Mouse (Mus musculus) liver, adult 2 months (tissue): ENCODE measurements around the gene Tmem191c. TPM values are rescaled to one million over a fixed set of nuclear protein-coding genes. Genes with fewer than 3 reads are reported as not detected.

ENCODE experiments used
- DNase-seq: peaks from one replicate; pipeline ENCODE4 v3.0.0-alpha.2; 2011; ENCODE audit warnings: low read depth, low spot score; ENCODE audit errors: extremely low read depth
- H3K27ac ChIP-seq: fragments of 200-500 bp; replicated peaks from 2 replicates; pipeline ENCODE4 v1.5.1; 2012; ENCODE audit warnings: low read depth, mild to moderate bottlenecking, control low read depth, inconsistent platforms, low read length; ENCODE audit not compliant: insufficient read depth
- H3K27me3 ChIP-seq: fragments of 200-500 bp; 2 replicates; pipeline ENCODE4 v1.6.1; 2012; ENCODE audit warnings: mild to moderate bottlenecking, moderate library complexity, low read length, inconsistent platforms; ENCODE audit not compliant: control insufficient read depth, insufficient read depth
- H3K36me3 ChIP-seq: fragments of 200-500 bp; 2 replicates; pipeline ENCODE4 v1.6.1; 2012; ENCODE audit warnings: low read length, inconsistent platforms; ENCODE audit not compliant: control insufficient read depth, insufficient read depth
- H3K4me1 ChIP-seq: fragments of 200-500 bp; 2 replicates; pipeline ENCODE4 v1.6.1; 2011; ENCODE audit warnings: low read length; ENCODE audit not compliant: control insufficient read depth, insufficient read depth
- H3K4me3 ChIP-seq: fragments of 200-500 bp; 2 replicates; pipeline ENCODE4 v1.5.1; 2011; ENCODE audit warnings: low read depth, mild to moderate bottlenecking, control low read depth, low read length, moderate library complexity; ENCODE audit not compliant: insufficient read depth
- H3K79me2 ChIP-seq: fragments of 200-500 bp; 2 replicates; pipeline ENCODE4 v1.6.1; 2012; ENCODE audit warnings: inconsistent platforms, mild to moderate bottlenecking, low read length, moderate library complexity; ENCODE audit not compliant: control insufficient read depth, insufficient read depth
- H3K9ac ChIP-seq: fragments of 200-500 bp; 2 replicates; pipeline ENCODE4 v1.6.1; 2012; ENCODE audit warnings: low read depth, mild to moderate bottlenecking, control low read depth, inconsistent platforms, low read length
- CTCF ChIP-seq: fragments of 200-500 bp; IDR thresholded peaks from 2 replicates; pipeline ENCODE4 v1.5.1; 2011; ENCODE audit warnings: low read depth, low read length, control low read depth
- POLR2A ChIP-seq: fragments of 200-500 bp; IDR thresholded peaks from 2 replicates; pipeline ENCODE4 v1.6.1; 2011; ENCODE audit warnings: low read length, control low read depth; ENCODE audit not compliant: insufficient read depth; ENCODE audit errors: extremely low read depth
- WGBS: fragments of 180-500 bp; shearing (Covaris S2); methylation state at CpG from one replicate; pipeline ENCODE4 v1.1.7; 2018; 5-methylcytosine and 5-hydroxymethylcytosine counted together
- polyA plus RNA-seq: library from polyadenylated mRNA; depleted of rRNA; stranded (reverse); fragments of >200 nt; gene quantifications from 2 replicates; pipeline ENCODE4 v1.2.3, GENCODE M21; 2012; rRNA removed
- total RNA-seq: library from RNA; depleted of rRNA; stranded (reverse); fragments of >200 nt; gene quantifications from 2 replicates; pipeline ENCODE4 v1.2.3, GENCODE M21; 2014; rRNA removed

Tmem191c gene
- total and polyA plus RNA-seq, 2 experiments = 0.37 to 1.4 TPM

- 93% methylated on average over 5 of the region's 5 CpGs for WGBS
- H3K27me3 ChIP-seq = no peaks in the 10 kb centered on the region
Measured at GRCm38 (mm10) chr16:17324745-17325144, 48.9 kb downstream of the Tmem191c start.

GRCm38 (mm10) chr16:17326064-17326463, 50.2 kb downstream of the Tmem191c start:
- 99% methylated on average over 2 of the region's 2 CpGs for WGBS
- H3K79me2 ChIP-seq = no peaks in the 10 kb centered on the region
- no peak overlapping the region for H3K9ac ChIP-seq
- no peak overlapping the region for H3K27ac ChIP-seq
- no peak for TF ChIP-seq CTCF
- TF ChIP-seq POLR2A = no peak
- H3K27me3 ChIP-seq = no peaks in the 10 kb centered on the region
- H3K4me1 ChIP-seq = peaks cover 7% of the 10 kb centered on the region; the same call in 1 of the 2 replicates
- no peak for DNase-seq
- peaks cover 9% of the 10 kb centered on the region; the same call in 1 of the 2 replicates for H3K36me3 ChIP-seq
- H3K4me3 ChIP-seq = no peak overlapping the region

More at GRCm38 (mm10) chr16:17324745-17325144, 48.9 kb downstream of the Tmem191c start:
- H3K79me2 ChIP-seq = no peaks in the 10 kb centered on the region
- no peak overlapping the region for H3K27ac ChIP-seq
- TF ChIP-seq POLR2A (no peak), CTCF (no peak)
- peaks cover 2% of the 10 kb centered on the region; the same call in 1 of the 2 replicates for H3K4me1 ChIP-seq
- H3K36me3 ChIP-seq = peaks cover 9% of the 10 kb centered on the region; the same call in 1 of the 2 replicates
- H3K4me3 ChIP-seq = no peak overlapping the region
- no peak for DNase-seq
- no peak overlapping the region for H3K9ac ChIP-seq

GRCm38 (mm10) chr16:17329848-17330570, 54.1 kb downstream of the Tmem191c start:
- H3K9ac ChIP-seq = no peak overlapping the region
- TF ChIP-seq POLR2A = no peak
- TF ChIP-seq CTCF = no peak
- H3K79me2 ChIP-seq = peaks cover 3% of the 10 kb centered on the region; the same call in 1 of the 2 replicates
- H3K36me3 ChIP-seq = peaks cover 7% of the 10 kb centered on the region
- H3K27ac ChIP-seq = peak overlapping the region; percentile 58
- peaks cover 14% of the 10 kb centered on the region for H3K4me1 ChIP-seq
- peak; percentile 94 for DNase-seq
- H3K4me3 ChIP-seq = no peak overlapping the region
- H3K27me3 ChIP-seq = no peaks in the 10 kb centered on the region
- 55% methylated on average over 1 of the region's 1 CpGs for WGBS

- H3K9ac ChIP-seq = peak within 1 kb of the TSS; percentile 82
- H3K36me3 ChIP-seq = peaks cover 9% of the 10 kb centered on the region
- no peaks in the 10 kb centered on the region for H3K27me3 ChIP-seq
- peak within 1 kb of the TSS; percentile 83 for H3K27ac ChIP-seq
- H3K79me2 ChIP-seq = peaks cover 6% of the 10 kb centered on the region; the same call in 1 of the 2 replicates
- H3K4me3 ChIP-seq = peak within 1 kb of the TSS; percentile 60
- TF ChIP-seq POLR2A (no peak), CTCF (no peak)
- 18% methylated on average over 2 of the region's 2 CpGs for whole genome bisulfite sequencing
- peaks cover 22% of the 10 kb centered on the region for H3K4me1 ChIP-seq
- peak; percentile 99 for DNase-seq
Measured at GRCm38 (mm10) chr16:17331116-17331515, 55.2 kb downstream of the Tmem191c start, which contains the start of gene Serpind1. Serpind1 (plus strand) TSS chr16:17331371.

- no peak for TF ChIP-seq CTCF
- TF ChIP-seq POLR2A = no peak
Measured at GRCm38 (mm10) chr16:17331855-17332254, 56.0 kb downstream of the Tmem191c start.

More at GRCm38 (mm10) chr16:17331855-17332254, 56.0 kb downstream of the Tmem191c start:
- Histone ChIP-seq H3K79me2 (peaks cover 13% of the 10 kb centered on the region; the same call in 1 of the 2 replicates), H3K9ac (peak overlapping the region; percentile 82), H3K27ac (peak overlapping the region; percentile 83), H3K36me3 (peaks cover 16% of the 10 kb centered on the region), H3K4me1 (peaks cover 30% of the 10 kb centered on the region), H3K27me3 (no peaks in the 10 kb centered on the region), H3K4me3 (peak overlapping the region; percentile 60)
- DNase-seq = peak; percentile 61
- 18% methylated on average over 5 of the region's 5 CpGs for WGBS

Other genes with a start within 250 kb of the Tmem191c start
- 0.34 and 0.55 TPM in 2 replicates for gene Ypel1, start 206.4 kb upstream of the Tmem191c start, total RNA-seq
- gene Ypel1, start 206.4 kb upstream of the Tmem191c start, polyA plus RNA-seq = 0.43 and 0.78 TPM in 2 replicates
- 49.7 and 55.0 TPM in 2 replicates for gene Ppil2, start 164.8 kb upstream of the Tmem191c start, total RNA-seq
- 48.0 and 48.4 TPM in 2 replicates for gene Ppil2, start 164.8 kb upstream of the Tmem191c start, polyA plus RNA-seq
- gene 2610318N02Rik, start 150.9 kb upstream of the Tmem191c start, total RNA-seq = not detected in 2 replicates
- gene 2610318N02Rik, start 150.9 kb upstream of the Tmem191c start, polyA plus RNA-seq = 0.33 TPM in 1 of 2 replicates, not detected in the other
- gene Sdf2l1, start 143.7 kb upstream of the Tmem191c start, total RNA-seq = 50.5 and 71.5 TPM in 2 replicates
- 70.0 and 72.3 TPM in 2 replicates for gene Sdf2l1, start 143.7 kb upstream of the Tmem191c start, polyA plus RNA-seq
- 0.28 and 0.94 TPM in 2 replicates for gene Ydjc, start 131.5 kb upstream of the Tmem191c start, total RNA-seq
- 0.22 and 0.48 TPM in 2 replicates for gene Ydjc, start 131.5 kb upstream of the Tmem191c start, polyA plus RNA-seq
- 0.07 TPM in 1 of 2 replicates, not detected in the other for gene Ccdc116, start 128.8 kb upstream of the Tmem191c start, total RNA-seq
- 0.05 and 0.07 TPM in 2 replicates for gene Ccdc116, start 128.8 kb upstream of the Tmem191c start, polyA plus RNA-seq
- 33.8 and 34.7 TPM in 2 replicates for gene Ube2l3, start 73.4 kb upstream of the Tmem191c start, total RNA-seq
- gene Ube2l3, start 73.4 kb upstream of the Tmem191c start, polyA plus RNA-seq = 45.7 and 54.0 TPM in 2 replicates
- not detected in 2 replicates for gene Rimbp3, start 67.5 kb upstream of the Tmem191c start, total RNA-seq
- gene Rimbp3, start 67.5 kb upstream of the Tmem191c start, polyA plus RNA-seq = not detected in 2 replicates
- gene Hic2, start 42.5 kb upstream of the Tmem191c start, total RNA-seq = 0.83 and 1.2 TPM in 2 replicates
- gene Hic2, start 42.5 kb upstream of the Tmem191c start, polyA plus RNA-seq = 0.87 and 1.1 TPM in 2 replicates
- 636 and 666 TPM in 2 replicates for gene Serpind1, start 55.3 kb downstream of the Tmem191c start, total RNA-seq
- gene Serpind1, start 55.3 kb downstream of the Tmem191c start, polyA plus RNA-seq = 368 and 398 TPM in 2 replicates
- 15.9 and 18.8 TPM in 2 replicates for gene Snap29, start 129.9 kb downstream of the Tmem191c start, total RNA-seq
- gene Snap29, start 129.9 kb downstream of the Tmem191c start, polyA plus RNA-seq = 3.9 and 4.2 TPM in 2 replicates
- gene Pi4ka, start 130.2 kb downstream of the Tmem191c start, total RNA-seq = 17.9 and 25.8 TPM in 2 replicates
- gene Pi4ka, start 130.2 kb downstream of the Tmem191c start, polyA plus RNA-seq = 18.0 and 21.4 TPM in 2 replicates
- 9.6 and 15.2 TPM in 2 replicates for gene Crkl, start 175.9 kb downstream of the Tmem191c start, total RNA-seq
- gene Crkl, start 175.9 kb downstream of the Tmem191c start, polyA plus RNA-seq = 28.0 and 28.8 TPM in 2 replicates
- 1.4 and 3.7 TPM in 2 replicates for gene Aifm3, start 213.5 kb downstream of the Tmem191c start, total RNA-seq
- gene Aifm3, start 213.5 kb downstream of the Tmem191c start, polyA plus RNA-seq = 3.5 and 3.7 TPM in 2 replicates
- gene Lztr1, start 232.6 kb downstream of the Tmem191c start, total RNA-seq = 39.0 and 53.0 TPM in 2 replicates
- gene Lztr1, start 232.6 kb downstream of the Tmem191c start, polyA plus RNA-seq = 83.5 and 96.7 TPM in 2 replicates